Mouse (Mus musculus): ENCODE measurements around the gene Taar7d.
"Not testable (repeated sequence)": the region's sequence is repeated elsewhere in the genome, so short reads cannot be mapped to it uniquely, and the experiment has no call there.

The Taar7d gene

DNA sequence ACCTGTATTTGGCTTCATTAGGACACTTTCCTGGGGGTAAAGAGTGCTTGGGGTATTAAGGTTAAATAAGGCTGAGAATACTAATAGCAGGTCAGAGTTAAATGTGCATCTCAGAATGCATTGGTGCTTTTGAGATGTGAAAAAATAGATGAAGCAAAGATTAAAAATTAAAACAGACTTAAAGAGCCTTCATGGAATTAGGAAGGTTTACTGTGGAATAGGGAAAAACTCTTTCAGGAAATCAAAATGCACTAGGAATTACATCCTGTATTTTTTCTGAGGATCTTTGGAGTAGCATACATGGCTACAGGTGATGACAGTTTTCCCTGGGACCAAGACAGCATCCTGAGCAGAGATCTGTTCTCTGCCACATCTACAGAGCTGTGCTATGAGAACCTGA is at the start of gene Taar7d:
Taar7d (plus strand) TSS at position 301 of the 400 bp plus-strand sequence.
- CTCF ChIA-PET: no interaction called here

DNA sequence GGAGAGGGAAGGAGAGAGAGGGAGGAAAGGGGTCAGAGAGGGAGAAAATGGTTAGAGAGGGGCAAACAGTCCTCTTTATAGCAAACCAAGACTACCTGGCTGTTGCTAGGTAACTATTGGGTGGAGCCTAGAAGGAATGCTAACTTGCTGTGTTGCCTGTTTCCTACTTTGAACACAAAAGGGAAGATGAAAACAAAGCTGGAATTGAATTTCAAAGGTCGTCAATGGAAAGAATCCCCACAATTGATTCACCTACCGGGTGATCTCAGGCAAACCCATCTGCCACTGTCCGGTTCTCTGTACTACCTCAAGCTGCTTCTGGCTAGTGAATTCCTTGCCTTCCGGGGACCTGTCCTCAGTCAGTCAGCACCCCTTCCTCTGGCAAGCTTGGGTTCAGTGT is 49.1 kb upstream of the Taar7d start:
- CTCF ChIA-PET: no interaction called here

DNA sequence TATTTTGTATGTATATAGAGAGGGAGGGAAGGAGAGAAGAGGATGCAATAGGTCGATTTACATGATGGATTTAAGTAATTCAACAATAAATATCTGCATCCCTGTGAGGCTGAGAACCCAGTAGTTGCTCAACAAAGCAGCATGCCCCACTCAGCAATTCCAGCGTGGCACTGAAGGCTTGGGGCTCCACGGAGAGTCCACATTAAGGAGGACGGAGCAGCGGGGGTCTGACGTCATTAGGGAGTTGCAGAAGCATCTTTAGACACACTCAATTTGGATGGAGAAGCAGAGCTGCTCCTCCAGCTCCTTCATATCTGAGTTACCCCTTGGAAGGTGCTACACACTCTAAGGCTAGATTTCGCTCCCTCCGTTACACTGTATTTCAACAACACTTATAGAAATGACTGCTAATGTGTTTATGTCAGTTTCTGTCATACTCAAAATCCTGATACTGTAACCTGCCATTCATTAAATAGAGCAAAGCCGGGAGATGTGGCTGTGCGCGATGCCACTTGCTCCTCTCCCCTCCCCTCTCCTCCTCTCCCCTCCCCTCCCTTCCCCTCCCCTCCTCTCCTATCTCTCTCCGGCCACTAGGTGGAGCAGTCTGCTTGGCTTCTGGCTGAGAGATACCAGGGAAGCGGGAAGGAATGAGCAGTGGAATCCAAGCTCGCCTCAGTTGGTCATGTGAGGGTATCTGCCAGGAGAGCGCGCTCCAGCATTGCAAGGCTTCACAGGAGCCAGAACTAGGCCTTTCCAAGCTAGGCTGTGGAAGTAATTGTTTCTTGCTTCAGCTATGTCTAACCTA is 47.9 kb upstream of the Taar7d start:
- CTCF ChIA-PET: no interaction called here

DNA sequence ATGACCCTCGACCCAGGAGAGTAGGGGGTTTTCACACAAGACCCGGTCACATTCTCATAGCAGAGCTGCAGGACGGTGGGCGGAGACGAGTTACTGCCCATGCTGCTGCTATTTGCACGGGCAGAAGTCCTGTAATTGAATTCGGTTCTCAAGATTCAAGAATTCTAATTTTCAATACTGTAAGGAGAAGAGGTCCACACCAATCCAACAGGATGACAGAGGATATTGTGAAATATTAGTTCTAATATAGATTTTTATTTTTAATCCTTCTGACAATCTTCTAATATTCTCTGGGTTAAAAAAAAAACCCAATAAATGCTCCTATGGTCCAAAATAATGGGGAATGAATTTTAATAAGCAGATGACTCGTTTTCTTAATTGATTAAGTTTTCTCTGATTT is 41.5 kb upstream of the Taar7d start, which contains the start of gene Taar6:
Taar6 (minus strand) TSS at position 101 of the 400 bp plus-strand sequence.
- CTCF ChIA-PET: no interaction called here

DNA sequence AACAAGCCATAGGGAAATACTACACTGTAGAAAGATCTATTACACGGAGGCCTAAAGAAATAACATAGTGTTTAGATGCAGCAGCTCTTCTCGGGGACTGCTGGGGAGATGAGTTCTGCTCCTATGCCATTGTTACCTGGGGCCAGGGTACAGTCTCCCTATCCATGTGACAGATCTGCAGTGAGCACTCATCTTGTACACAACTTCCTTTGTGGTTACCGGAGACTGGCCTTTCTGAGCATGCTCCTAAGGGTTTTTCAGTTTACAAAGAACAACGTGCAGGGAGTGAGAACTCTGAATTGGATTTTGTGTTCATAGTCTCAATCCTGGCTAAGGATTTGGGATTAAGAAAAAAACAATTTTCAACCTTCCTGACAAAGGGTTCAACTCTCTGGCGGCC is 40.6 kb upstream of the Taar7d start:
- CTCF ChIA-PET: no interaction called here

GRCm38 (mm10) chr10:23993381-23993780 is 33.6 kb upstream of the Taar7d start, which contains the start of gene Taar7a:
TSS of gene Taar7a (minus strand) at chr10:23993481.
- CTCF ChIA-PET: no interaction called here

DNA sequence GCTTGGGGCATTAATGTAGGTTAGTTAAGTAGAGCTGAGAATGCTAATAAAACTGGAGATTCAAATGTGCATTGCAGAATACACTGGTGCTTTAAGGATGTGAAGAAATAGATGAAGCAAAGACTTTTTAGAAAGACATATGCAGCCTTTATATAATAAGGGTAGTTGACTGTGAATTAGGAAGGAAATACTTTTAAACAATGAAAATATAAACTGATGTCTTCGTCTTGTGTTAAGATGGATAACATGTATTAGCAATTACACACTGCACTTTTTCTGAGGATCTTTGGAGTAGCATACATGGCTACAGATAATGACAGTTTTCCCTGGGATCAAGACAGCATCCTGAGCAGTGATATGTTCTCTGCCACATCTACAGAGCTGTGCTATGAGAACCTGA is 27.4 kb upstream of the Taar7d start, which contains the start of gene Taar7b:
Taar7b (plus strand) TSS at position 301 of the 400 bp plus-strand sequence.
- CTCF ChIA-PET: no interaction called here

DNA sequence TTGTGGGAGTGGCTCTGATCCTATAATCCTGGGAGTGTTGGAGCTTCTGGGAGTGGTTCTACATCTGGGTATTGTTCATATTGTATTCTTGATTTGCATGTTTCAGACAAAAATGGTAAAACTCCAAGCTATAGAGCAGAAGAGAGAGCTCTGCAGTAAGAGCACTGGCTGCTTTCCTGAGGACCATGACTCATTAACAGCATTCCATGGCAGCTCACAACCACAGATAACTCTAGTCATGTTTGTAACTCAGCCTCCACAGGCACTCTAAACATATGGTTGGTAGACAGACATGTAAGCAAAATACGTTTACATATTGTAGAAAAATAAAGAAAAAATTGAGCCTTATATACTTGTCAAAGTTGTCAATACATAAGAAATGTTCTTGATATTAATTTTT is 20.6 kb upstream of the Taar7d start:
- CTCF ChIA-PET: no interaction called here

- CTCF ChIA-PET: no interaction called here
Observed at GRCm38 (mm10) chr10:24007034-24007433, 20.0 kb upstream of the Taar7d start.

DNA sequence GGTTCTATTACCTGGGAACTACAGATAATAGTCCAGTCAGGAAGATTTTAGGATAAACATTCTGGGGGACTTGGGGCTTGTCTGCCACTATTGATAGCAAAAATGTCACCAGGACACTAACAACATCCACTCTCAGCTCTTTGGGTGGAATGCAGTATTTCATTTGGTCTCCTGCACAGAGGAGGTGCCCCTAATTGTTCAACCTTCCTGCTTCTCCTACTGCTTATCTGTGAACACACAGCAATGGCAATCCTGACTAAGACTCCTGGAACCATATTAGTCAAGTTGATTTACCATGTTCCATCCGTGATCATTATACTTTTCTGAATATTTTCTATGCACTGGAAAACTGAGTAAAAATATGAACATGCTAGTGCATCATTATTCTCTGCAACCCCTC is 18.9 kb upstream of the Taar7d start:
- CTCF ChIA-PET: no interaction called here

DNA sequence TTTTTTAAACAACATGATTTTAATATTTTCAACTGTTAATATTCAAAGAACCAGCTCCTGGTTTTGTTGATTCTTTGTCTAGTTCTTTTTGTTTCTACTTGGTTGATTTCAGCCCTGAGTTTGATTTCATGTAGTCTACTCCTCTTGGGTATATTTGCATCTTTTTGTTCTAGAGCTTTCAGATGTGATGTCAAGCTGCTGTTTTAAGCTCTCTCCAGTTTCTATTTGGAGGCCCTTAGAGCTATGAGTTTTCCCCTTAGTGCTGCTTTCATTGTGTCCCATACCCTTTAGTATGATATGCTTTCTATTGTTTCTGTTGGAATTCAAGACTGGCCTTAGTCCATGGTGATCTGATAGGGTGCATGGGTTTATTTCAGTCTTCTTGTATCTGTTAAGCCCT is 4.3 kb downstream of the Taar7d start:
- CTCF ChIA-PET: no interaction called here

DNA sequence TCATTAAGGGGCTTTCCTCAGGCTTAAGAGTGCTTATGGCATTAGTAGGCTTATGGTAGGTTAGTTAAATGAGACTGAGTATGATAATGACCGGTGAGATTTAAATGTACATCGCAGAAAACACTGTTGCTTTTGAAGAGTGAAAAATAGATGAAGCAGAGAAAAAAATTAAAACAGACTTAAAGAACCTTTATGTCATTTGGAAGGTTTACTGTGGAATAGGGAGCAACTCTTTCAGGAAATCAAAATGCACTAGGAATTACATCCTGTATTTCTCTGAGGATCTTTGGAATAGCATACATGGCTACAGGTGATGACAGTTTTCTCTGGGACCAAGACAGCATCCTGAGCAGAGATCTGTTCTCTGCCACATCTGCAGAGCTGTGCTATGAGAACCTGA is 10.3 kb downstream of the Taar7d start, which contains the start of gene Taar7e:
Taar7e (plus strand) TSS at position 301 of the 400 bp plus-strand sequence.
- CTCF ChIA-PET: no interaction called here

GRCm38 (mm10) chr10:24040120-24040869 is 13.3 kb downstream of the Taar7d start:
- CTCF ChIA-PET: no interaction called here

DNA sequence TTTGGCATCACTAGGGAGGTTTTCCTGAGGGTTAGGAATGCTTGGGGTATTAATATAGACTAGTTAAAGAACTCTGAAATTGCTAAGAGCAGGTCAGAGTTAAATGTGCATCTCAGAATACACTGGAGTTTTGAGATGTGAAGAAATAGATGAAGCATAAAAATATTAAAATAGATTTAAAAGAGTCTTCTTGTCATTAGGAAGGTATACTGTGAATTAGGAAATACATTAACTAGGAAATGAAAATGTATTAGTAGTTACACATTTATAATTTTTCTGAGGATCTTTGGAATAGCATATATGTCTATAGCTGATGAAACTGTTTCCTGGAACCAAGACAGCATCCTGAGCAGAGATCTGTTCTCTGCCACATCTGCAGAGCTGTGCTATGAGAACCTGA is 22.2 kb downstream of the Taar7d start, which contains the start of gene Taar7f:
Taar7f (plus strand) TSS at position 301 of the 400 bp plus-strand sequence.
- CTCF ChIA-PET: no interaction called here

DNA sequence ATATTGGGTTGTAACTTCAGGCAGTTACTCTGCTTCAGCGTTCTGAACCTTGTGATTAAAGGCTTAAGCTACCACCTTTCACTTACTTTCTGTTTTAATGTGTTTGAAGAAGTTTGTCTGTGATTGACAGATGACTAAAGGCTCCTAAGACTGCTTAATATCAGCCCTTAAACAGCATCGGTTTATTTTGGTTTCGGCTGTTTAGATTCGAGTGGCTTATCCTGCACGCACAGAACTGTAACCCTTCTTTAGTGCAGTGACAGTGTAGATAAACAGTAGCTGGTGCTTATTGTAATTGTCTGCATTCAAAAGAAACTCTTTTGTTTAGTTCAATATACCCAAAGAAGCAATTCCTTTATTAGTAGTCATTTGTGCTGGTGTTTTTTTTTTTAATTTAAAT is 25.0 kb downstream of the Taar7d start:
- CTCF ChIA-PET: no interaction called here

DNA sequence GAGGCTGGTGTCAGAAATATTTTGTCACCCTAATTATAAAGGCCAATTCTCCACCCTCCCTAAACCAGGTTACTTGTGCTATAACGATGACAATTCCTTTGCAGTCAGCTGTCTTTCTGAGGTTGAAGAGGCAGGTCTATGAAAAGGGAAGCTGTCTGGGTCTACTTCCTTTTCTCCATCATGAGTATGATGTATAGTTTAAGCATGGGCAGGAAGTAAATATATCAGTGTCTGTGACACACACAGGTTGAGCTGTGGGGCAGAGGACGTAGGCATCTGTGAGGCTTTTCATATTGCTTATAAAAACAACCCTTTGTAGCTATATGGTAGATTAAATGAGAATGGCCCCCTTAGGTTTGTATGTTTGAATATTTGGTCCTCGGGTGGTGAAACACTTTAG is 32.0 kb downstream of the Taar7d start:
- CTCF ChIA-PET: no interaction called here

DNA sequence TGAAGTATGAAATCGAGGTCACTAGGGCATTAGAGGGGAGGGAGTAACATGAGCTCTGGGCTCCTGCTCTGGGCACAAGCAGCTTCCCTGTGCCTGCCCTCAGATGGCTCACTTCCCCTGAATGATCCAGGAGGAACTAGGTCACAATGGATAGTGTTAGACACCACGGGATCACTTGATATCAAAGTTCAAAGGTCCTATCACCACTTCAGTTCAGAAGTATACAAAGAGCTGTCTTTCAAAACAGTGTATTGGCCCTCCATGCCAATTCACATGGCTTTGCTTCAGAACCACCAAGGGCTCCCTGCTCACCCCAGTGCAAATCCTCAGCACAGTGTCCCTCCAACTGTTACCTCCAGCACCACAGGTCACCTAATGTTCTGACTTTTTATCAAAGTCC is 47.7 kb downstream of the Taar7d start:
- CTCF ChIA-PET: not testable (repeated sequence)

DNA sequence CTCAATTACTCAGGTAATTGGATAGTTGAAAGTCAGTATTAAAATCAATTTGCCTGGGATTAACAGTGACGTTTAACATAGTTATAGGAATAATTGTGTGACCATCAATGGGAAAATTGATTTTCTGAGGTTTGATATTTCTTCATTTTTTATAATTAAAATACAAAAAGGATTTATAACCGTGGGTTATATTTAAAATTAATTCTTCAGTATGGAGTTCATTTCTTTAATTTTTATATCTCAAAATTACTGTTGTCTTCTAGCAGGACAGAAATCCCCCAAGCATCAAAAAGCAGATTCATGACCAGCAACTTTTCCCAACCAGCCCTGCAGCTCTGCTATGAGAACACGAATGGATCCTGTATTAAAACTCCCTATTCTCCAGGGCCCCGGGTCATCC is 49.2 kb downstream of the Taar7d start, which contains the start of gene Taar8a:
Taar8a (plus strand) TSS at position 301 of the 400 bp plus-strand sequence.
- CTCF ChIA-PET: not testable (repeated sequence)
